Mouse (Mus musculus): ENCODE data around the gene Tbc1d30. TPM values are rescaled to one million over a fixed set of nuclear protein-coding genes. Genes with fewer than 3 reads are reported as not detected.

Gene Tbc1d30
- polyA plus RNA-seq, 1 experiment from 2014 or later, result 3.3 TPM

DNA sequence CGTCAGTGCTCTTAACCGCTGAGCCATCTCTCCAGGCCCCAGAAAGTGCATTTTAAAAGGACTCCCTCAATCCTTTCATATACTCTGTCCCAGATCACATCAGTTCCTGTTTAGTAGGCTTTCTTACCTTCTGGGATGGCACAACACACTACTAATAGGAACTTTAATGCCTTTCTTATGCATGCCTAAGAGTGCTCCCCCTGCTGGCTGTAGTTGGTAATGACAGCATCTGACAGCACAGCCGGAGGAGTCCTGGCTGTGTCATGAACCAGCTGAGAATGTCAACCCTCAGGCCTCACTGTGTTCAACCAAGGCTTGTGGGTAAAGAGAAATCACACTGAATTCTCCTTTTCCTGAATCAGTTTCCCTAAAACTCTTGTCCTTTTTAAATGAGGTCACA lies 16.5 kb downstream of the Tbc1d30 start:
- H3K9ac ChIP-seq (ENCODE audit: low read length), result no peak overlapping the region
- 75% methylated on average over 3 of the region's 3 CpGs for WGBS
- H3K27me3 ChIP-seq (ENCODE audit: control insufficient read depth, insufficient read depth, low read length), result no peaks in the 10 kb centered on the region
- no peaks in the 10 kb centered on the region for H3K4me1 ChIP-seq (replicated peaks; ENCODE audit: control insufficient read depth, insufficient read depth, low read length)
- ATAC-seq (replicated peaks; ENCODE audit: low FRiP score) (no peak), DNase-seq (ENCODE audit: low spot score) (peak; percentile 72)
- no peak overlapping the region for H3K4me3 ChIP-seq (ENCODE audit: low read depth, low read length)
- no peak overlapping the region for H3K27ac ChIP-seq (ENCODE audit: low read depth, low read length)
- no peaks in the 10 kb centered on the region for H3K36me3 ChIP-seq (ENCODE audit: control insufficient read depth, insufficient read depth, low read length)
- no peak overlapping the region for H3K4me2 ChIP-seq (ENCODE audit: low read depth, low read length, severe bottlenecking)
- no peaks in the 10 kb centered on the region for H3K9me3 ChIP-seq (ENCODE audit: control insufficient read depth, low read length)

DNA sequence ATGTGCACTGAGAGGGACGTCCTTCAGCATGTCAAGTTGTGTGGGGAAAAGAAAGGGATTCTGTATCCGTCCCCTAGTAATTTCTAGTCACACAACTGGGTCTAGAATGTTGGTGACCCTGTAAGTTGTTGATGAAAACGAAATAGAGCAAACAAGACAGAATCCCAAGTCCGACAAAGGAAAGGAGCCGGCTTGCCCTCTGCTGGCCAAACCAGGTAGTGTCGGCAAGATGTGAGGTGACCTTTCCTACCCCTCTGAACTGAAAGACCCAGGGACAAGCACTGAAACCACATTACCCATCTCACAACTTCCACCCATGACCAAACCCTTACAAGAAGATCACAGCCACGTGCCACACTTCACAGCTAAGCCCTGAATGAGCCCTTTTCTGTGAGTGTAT lies 20.1 kb downstream of the Tbc1d30 start:
- Histone ChIP-seq H3K4me1 (replicated peaks; ENCODE audit: control insufficient read depth, insufficient read depth, low read length) (no peaks in the 10 kb centered on the region), H3K4me2 (ENCODE audit: low read depth, low read length, severe bottlenecking) (no peak overlapping the region), H3K4me3 (ENCODE audit: low read depth, low read length) (no peak overlapping the region), H3K9me3 (ENCODE audit: control insufficient read depth, low read length) (no peaks in the 10 kb centered on the region), H3K27me3 (ENCODE audit: control insufficient read depth, insufficient read depth, low read length) (no peaks in the 10 kb centered on the region), H3K9ac (ENCODE audit: low read length) (no peak overlapping the region), H3K36me3 (ENCODE audit: control insufficient read depth, insufficient read depth, low read length) (no peaks in the 10 kb centered on the region), H3K27ac (ENCODE audit: low read depth, low read length) (no peak overlapping the region)
- ATAC-seq (replicated peaks; ENCODE audit: low FRiP score) (no peak), DNase-seq (ENCODE audit: low spot score) (peak; percentile 82)
- WGBS, result 10% methylated on average over 7 of the region's 7 CpGs

DNA sequence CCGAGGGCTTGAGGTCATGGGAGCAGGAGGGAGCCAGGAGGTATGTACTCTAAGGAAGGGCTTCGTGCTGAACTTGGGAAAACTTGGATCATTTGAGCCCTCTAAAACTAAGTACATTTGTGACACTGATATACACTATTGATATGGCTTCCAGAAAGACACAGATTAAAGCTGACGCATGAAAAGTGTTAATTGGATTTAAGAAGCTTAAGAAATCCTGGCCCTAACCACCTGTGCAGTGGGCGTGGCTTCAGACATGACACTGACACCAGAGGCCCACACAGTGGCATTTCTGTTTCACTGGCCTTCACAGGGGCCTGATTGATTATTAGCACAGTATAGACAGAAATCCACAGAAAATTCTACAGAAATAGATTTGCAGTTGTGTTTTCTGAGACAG lies 21.5 kb downstream of the Tbc1d30 start:
- Histone ChIP-seq H3K27me3 (ENCODE audit: control insufficient read depth, insufficient read depth, low read length) (no peaks in the 10 kb centered on the region), H3K36me3 (ENCODE audit: control insufficient read depth, insufficient read depth, low read length) (no peaks in the 10 kb centered on the region), H3K4me2 (ENCODE audit: low read depth, low read length, severe bottlenecking) (no peak overlapping the region), H3K4me1 (replicated peaks; ENCODE audit: control insufficient read depth, insufficient read depth, low read length) (no peaks in the 10 kb centered on the region), H3K4me3 (ENCODE audit: low read depth, low read length) (no peak overlapping the region), H3K9me3 (ENCODE audit: control insufficient read depth, low read length) (no peaks in the 10 kb centered on the region), H3K27ac (ENCODE audit: low read depth, low read length) (no peak overlapping the region), H3K9ac (ENCODE audit: low read length) (no peak overlapping the region)
- no peak for ATAC-seq (replicated peaks; ENCODE audit: low FRiP score)
- WGBS, result 70% methylated on average over 4 of the region's 4 CpGs
- DNase-seq (ENCODE audit: low spot score), result no peak

DNA sequence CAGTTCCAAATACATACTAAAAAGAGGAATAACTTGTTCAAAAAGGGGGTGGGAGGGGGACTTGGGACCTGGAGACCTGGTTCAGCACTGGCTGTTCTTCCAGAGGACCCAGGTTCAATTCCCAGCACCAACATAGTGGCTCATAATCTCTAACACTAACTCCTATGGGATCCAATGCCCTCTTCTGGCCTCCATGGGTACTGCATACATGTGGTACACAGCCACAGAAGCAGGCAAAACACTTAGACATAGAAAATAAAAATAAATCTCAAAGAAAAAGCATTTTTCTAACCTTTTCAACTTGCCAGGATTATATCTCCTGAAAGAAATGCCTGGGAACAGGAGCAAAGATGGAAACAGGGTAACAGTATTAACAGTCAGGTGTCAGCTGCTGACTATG lies 24.9 kb downstream of the Tbc1d30 start:
- Histone ChIP-seq H3K9ac (ENCODE audit: low read length) (no peak overlapping the region), H3K4me1 (replicated peaks; ENCODE audit: control insufficient read depth, insufficient read depth, low read length) (no peaks in the 10 kb centered on the region), H3K4me3 (ENCODE audit: low read depth, low read length) (no peak overlapping the region), H3K27ac (ENCODE audit: low read depth, low read length) (no peak overlapping the region), H3K27me3 (ENCODE audit: control insufficient read depth, insufficient read depth, low read length) (no peaks in the 10 kb centered on the region), H3K36me3 (ENCODE audit: control insufficient read depth, insufficient read depth, low read length) (no peaks in the 10 kb centered on the region), H3K4me2 (ENCODE audit: low read depth, low read length, severe bottlenecking) (no peak overlapping the region), H3K9me3 (ENCODE audit: control insufficient read depth, low read length) (no peaks in the 10 kb centered on the region)
- no peak for ATAC-seq (replicated peaks; ENCODE audit: low FRiP score)
- no peak for DNase-seq (ENCODE audit: low spot score)

DNA sequence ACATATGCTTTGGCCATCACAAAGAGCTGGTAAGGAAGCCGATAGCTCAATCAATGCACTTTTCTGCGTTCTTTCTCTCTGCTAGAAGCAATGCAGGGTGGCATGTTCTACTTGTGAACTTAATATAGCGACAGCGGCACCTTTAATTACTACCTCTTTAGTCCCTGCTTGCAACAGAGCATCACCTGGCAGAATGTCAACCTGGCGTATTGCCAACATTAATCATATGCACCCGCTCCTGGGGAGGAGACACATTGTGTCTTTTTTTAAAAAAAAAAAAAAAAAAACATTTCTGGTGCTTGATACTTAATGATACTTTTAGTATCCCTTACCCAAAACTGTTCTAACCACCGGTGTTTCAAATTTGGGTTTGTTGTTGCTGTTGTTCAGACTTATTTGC lies 27.6 kb downstream of the Tbc1d30 start:
- H3K27ac ChIP-seq (ENCODE audit: low read depth, low read length), result no peak overlapping the region
- DNase-seq (ENCODE audit: low spot score) (no peak), ATAC-seq (replicated peaks; ENCODE audit: low FRiP score) (no peak)
- no peak overlapping the region for H3K4me2 ChIP-seq (ENCODE audit: low read depth, low read length, severe bottlenecking)
- no peaks in the 10 kb centered on the region for H3K9me3 ChIP-seq (ENCODE audit: control insufficient read depth, low read length)
- no peak overlapping the region for H3K4me3 ChIP-seq (ENCODE audit: low read depth, low read length)
- WGBS, result 88% methylated on average over 7 of the region's 7 CpGs
- H3K36me3 ChIP-seq (ENCODE audit: control insufficient read depth, insufficient read depth, low read length), result no peaks in the 10 kb centered on the region
- H3K9ac ChIP-seq (ENCODE audit: low read length), result no peak overlapping the region
- no peaks in the 10 kb centered on the region for H3K4me1 ChIP-seq (replicated peaks; ENCODE audit: control insufficient read depth, insufficient read depth, low read length)
- no peaks in the 10 kb centered on the region for H3K27me3 ChIP-seq (ENCODE audit: control insufficient read depth, insufficient read depth, low read length)

DNA sequence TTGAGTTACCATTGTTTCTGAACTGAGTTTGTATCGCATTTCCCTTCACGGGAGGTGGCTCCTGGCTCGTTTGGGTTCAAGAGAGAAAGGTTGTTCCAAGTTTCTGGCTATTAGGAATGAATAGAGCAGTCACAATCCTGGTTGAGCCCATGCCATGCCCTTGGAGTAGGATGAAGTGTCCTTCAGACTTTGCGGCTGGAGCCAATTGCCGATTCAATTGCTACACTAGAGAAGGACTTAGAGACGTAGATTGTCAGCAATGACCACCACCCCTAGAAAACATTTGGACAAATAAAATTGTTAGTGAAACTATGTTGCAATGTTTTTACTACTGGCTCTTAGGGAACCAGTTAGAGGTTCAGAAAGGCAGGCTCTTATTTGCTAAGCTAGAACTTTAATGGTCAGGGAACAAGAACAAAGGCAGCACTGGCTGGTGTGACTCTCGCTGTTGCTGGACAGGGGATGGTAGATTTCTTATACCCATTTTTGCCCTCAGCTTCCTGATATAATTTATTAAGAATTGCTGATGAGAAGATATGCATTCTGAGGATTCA lies 32.6 kb downstream of the Tbc1d30 start:
- Histone ChIP-seq H3K4me2 (ENCODE audit: low read depth, low read length, severe bottlenecking) (no peak overlapping the region), H3K9ac (ENCODE audit: low read length) (no peak overlapping the region), H3K4me1 (replicated peaks; ENCODE audit: control insufficient read depth, insufficient read depth, low read length) (0 out of 2 replicates have a peak, but pooled peaks cover 5% of the 10 kb centered on the region), H3K36me3 (ENCODE audit: control insufficient read depth, insufficient read depth, low read length) (no peaks in the 10 kb centered on the region), H3K4me3 (ENCODE audit: low read depth, low read length) (no peak overlapping the region), H3K27me3 (ENCODE audit: control insufficient read depth, insufficient read depth, low read length) (no peaks in the 10 kb centered on the region), H3K9me3 (ENCODE audit: control insufficient read depth, low read length) (no peaks in the 10 kb centered on the region), H3K27ac (ENCODE audit: low read depth, low read length) (no peak overlapping the region)
- DNase-seq (ENCODE audit: low spot score), result no peak
- WGBS, result 82% methylated on average over 7 of the region's 7 CpGs
- no peak for ATAC-seq (replicated peaks; ENCODE audit: low FRiP score)

DNA sequence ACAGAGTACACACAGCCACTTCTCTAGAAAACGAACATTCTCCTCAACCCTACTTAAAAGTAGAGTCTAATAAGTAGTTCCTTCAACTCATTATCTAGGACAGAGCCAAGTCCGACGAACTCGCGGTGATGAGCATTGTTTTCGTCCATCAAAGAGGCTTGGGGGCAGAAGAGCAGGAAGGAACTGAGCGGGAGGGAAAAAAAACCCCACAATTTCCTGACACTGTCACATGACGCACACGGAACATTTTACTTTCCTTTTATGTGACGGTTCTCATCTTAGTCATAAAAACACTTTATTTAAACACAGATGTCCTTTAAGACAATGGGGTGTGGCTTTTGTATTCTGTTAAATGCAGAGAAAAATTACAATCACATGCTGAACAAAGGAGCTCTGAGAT lies 34.7 kb downstream of the Tbc1d30 start:
- 90% methylated on average over 10 of the region's 10 CpGs for WGBS
- ATAC-seq (replicated peaks; ENCODE audit: low FRiP score), result no peak

DNA sequence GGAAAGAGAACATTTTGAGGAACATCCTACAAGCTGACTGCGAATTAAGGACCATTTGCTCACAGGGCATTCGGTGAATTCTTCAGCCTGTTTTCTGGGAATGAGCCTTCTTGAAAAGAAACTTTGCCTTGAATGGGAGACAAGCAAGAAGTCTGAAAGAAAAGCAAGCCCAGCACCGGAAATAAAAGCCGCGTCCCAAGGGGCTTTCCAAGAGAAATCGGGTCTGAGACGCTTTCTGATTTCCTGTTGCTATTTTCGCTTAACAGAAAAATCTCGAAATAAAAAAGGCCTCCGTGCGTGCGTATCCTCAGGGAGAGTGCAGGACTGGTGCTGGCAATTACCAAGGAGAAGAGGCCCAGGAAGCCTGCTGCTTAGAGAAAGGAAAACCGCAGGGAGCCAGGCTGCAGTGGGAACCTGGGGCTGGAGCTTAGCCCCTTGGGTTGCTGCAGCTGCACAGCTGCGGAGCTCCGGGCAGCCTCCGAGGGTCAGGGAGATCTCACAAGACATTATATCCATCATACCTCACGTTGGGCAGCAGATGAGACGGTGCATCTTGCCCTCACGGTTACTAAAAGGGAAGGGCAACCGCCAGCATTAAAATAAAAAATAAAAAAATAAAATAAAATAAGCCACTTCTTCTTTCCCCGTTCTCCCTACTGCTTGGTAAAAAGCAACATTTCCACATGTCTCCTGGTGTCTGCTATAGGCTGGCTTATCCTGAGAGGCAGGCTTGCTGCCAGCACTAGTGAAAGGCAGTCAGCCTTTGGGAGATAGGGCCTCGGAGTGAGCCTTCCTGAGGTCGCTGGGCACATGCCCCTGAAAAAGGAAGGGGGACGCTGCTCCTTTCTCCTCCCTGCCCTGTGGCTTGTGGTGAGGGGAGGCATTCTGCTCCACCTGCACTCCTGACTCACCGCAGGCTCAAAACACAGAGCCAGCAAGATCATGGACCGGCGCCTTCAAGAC lies 35.5 kb downstream of the Tbc1d30 start:
- ATAC-seq (replicated peaks; ENCODE audit: low FRiP score) (no peak), DNase-seq (ENCODE audit: low spot score) (no peak)
- WGBS, result 18% methylated on average over 27 of the region's 27 CpGs
- peaks cover 11% of the 10 kb centered on the region; the same call in 1 of the 2 replicates for H3K27me3 ChIP-seq (ENCODE audit: control insufficient read depth, insufficient read depth, low read length)
- no peaks in the 10 kb centered on the region for H3K36me3 ChIP-seq (ENCODE audit: control insufficient read depth, insufficient read depth, low read length)
- 0 out of 2 replicates have a peak, but pooled peaks cover 8% of the 10 kb centered on the region for H3K4me1 ChIP-seq (replicated peaks; ENCODE audit: control insufficient read depth, insufficient read depth, low read length)
- H3K4me2 ChIP-seq (ENCODE audit: low read depth, low read length, severe bottlenecking), result peak overlapping the region; percentile 32; the same call in 1 of the 2 replicates
- no peak overlapping the region for H3K27ac ChIP-seq (ENCODE audit: low read depth, low read length)
- H3K9me3 ChIP-seq (ENCODE audit: control insufficient read depth, low read length), result no peaks in the 10 kb centered on the region
- H3K4me3 ChIP-seq (ENCODE audit: low read depth, low read length), result no peak overlapping the region
- H3K9ac ChIP-seq (ENCODE audit: low read length), result 0 out of 2 replicates have a peak overlapping the region, but pooled peaks have one; percentile 30

More for the DNA sequence above, 34.7 kb downstream of the Tbc1d30 start:
- no peaks in the 10 kb centered on the region for H3K36me3 ChIP-seq (ENCODE audit: control insufficient read depth, insufficient read depth, low read length)
- no peaks in the 10 kb centered on the region for H3K9me3 ChIP-seq (ENCODE audit: control insufficient read depth, low read length)
- no peak for DNase-seq (ENCODE audit: low spot score)
- H3K27ac ChIP-seq (ENCODE audit: low read depth, low read length), result no peak overlapping the region
- H3K27me3 ChIP-seq (ENCODE audit: control insufficient read depth, insufficient read depth, low read length), result peaks cover 9% of the 10 kb centered on the region; the same call in 1 of the 2 replicates
- H3K4me2 ChIP-seq (ENCODE audit: low read depth, low read length, severe bottlenecking), result no peak overlapping the region
- H3K4me1 ChIP-seq (replicated peaks; ENCODE audit: control insufficient read depth, insufficient read depth, low read length), result 0 out of 2 replicates have a peak, but pooled peaks cover 5% of the 10 kb centered on the region
- no peak overlapping the region for H3K9ac ChIP-seq (ENCODE audit: low read length)
- H3K4me3 ChIP-seq (ENCODE audit: low read depth, low read length), result no peak overlapping the region
